Mouse (Mus musculus) heart, embryonic 15.5 days (tissue): ENCODE results near the gene Klrb1f. TPM values are rescaled to one million over a fixed set of nuclear protein-coding genes. Genes with fewer than 3 reads are reported as not detected.

ENCODE experiments used
- ATAC-seq: fragments of 200-750 bp; cut with Nextera tagmentation; replicated peaks from 2 replicates; pipeline ENCODE4 v1.8.0; 2017; ENCODE audit warnings: low read depth, moderate TSS enrichment; ENCODE audit not compliant: insufficient number of reproducible peaks, insufficient read depth, low FRiP score
- H3K27ac ChIP-seq: fragments of 300-500 bp; sonication (generic); 2 replicates; pipeline ENCODE4 v1.5.1; 2015; ENCODE audit warnings: mild to moderate bottlenecking, inconsistent platforms
- H3K27me3 ChIP-seq: fragments of 300-500 bp; sonication (generic); 2 replicates; pipeline ENCODE4 v1.6.1; 2015; ENCODE audit warnings: inconsistent platforms
- H3K36me3 ChIP-seq: fragments of 300-500 bp; sonication (generic); 2 replicates; pipeline ENCODE4 v1.6.1; 2015; ENCODE audit warnings: mild to moderate bottlenecking, inconsistent platforms
- H3K4me1 ChIP-seq: fragments of 300-500 bp; sonication (generic); replicated peaks from 2 replicates; pipeline ENCODE4 v1.6.1; 2015; ENCODE audit warnings: inconsistent platforms
- H3K4me2 ChIP-seq: fragments of 300-500 bp; sonication (generic); 2 replicates; pipeline ENCODE4 v1.6.1; 2015; ENCODE audit warnings: inconsistent platforms, mild to moderate bottlenecking, moderate library complexity
- H3K4me3 ChIP-seq: fragments of 300-500 bp; sonication (generic); 2 replicates; pipeline ENCODE4 v1.5.1; 2015; ENCODE audit warnings: mild to moderate bottlenecking, inconsistent platforms
- H3K9ac ChIP-seq: fragments of 300-500 bp; sonication (generic); 2 replicates; pipeline ENCODE4 v1.6.1; 2015; ENCODE audit warnings: mild to moderate bottlenecking, inconsistent platforms
- H3K9me3 ChIP-seq: fragments of 300-500 bp; sonication (generic); replicated peaks from 2 replicates; pipeline ENCODE4 v1.6.1; 2016; ENCODE audit warnings: inconsistent platforms
- WGBS: fragments of 180-500 bp; shearing (Covaris S2); methylation state at CpG from one replicate; pipeline ENCODE4 v1.1.7; 2015; ENCODE audit warnings: mixed read lengths; 5-methylcytosine and 5-hydroxymethylcytosine counted together
- polyA plus RNA-seq: library from polyadenylated mRNA; unstranded; fragments of >200 nt; fragmentation: Nextera tagmentation; extraction: Ambion mirVana; gene quantifications from 2 replicates; pipeline ENCODE4 v1.2.1, GENCODE M21; 2015

The Klrb1f gene
- polyA plus RNA-seq, 1 experiment from 2014 or later, result 0.14 TPM

DNA sequence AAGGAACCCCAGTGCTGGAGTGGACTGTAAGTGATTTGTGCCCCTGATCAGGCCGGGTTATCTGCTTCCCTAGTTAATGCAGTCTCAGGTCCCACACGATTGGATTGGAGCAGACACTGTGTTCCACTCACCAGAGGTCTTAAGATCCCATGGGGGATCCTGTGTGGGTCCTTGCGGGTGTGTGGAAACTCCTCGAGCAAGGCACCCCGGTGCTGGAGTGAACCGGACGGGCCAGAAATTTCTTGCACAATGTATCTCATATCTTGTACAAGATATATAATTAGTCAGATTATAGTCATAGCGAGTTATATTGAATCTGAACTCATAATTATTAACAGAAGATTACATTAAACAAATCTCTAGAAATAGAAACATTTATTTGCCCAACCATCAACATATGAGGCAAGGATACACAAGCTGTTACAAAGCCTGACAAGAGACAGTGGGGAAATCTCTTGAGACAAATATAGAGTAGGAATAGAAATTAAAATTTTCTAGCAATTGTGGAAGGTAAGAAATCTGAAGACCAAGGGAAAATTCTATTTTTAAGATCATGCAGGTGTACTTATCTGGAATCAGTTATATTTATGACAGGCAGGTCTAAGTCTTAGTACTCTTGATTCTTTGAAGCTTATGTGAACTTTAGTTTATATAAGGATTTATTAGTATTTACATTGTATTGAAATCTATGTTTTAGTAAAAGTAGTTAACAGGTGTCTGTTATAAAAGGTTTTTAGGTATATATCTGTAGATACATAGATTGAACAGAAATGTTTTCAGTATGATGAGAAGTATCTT, 18.1 kb upstream of the Klrb1f start:
- Histone ChIP-seq H3K9me3 (no peaks in the 10 kb centered on the region), H3K4me2 (no peak overlapping the region), H3K4me3 (no peak overlapping the region), H3K27ac (no peak overlapping the region), H3K27me3 (no peaks in the 10 kb centered on the region), H3K9ac (no peak overlapping the region), H3K36me3 (no peaks in the 10 kb centered on the region), H3K4me1 (no peaks in the 10 kb centered on the region)
- ATAC-seq, result no peak
- 78% methylated on average over 8 of the region's 8 CpGs for WGBS

GRCm38 (mm10) chr6:129030175-129030824, 15.4 kb upstream of the Klrb1f start:
- Histone ChIP-seq H3K4me2 (no peak overlapping the region), H3K27ac (no peak overlapping the region), H3K9ac (no peak overlapping the region), H3K36me3 (no peaks in the 10 kb centered on the region), H3K27me3 (no peaks in the 10 kb centered on the region), H3K9me3 (no peaks in the 10 kb centered on the region), H3K4me3 (no peak overlapping the region), H3K4me1 (no peaks in the 10 kb centered on the region)
- ATAC-seq, result no peak
- 55% methylated on average over 6 of the region's 6 CpGs for WGBS

DNA sequence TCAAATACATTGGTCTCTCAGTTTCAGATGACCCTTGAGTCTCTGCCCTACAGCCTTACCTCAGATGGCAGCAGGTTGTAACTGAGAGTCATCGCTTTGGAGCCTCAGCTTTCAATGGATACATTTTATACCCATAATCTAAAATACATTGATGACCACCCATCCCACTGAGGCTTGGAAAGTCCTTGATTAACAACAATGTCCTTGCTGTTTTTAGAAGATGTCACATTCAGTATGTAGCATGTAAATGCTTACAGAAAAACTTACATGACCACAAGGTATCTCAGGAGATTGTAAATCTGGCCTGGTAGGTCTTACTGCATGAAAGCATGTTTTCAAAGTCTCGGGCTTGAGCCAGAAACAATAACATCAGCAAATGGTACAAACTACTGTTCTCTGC, 14.7 kb upstream of the Klrb1f start:
- Histone ChIP-seq H3K9ac (no peak overlapping the region), H3K9me3 (no peaks in the 10 kb centered on the region), H3K27ac (no peak overlapping the region), H3K36me3 (no peaks in the 10 kb centered on the region), H3K4me3 (no peak overlapping the region), H3K4me2 (no peak overlapping the region), H3K4me1 (no peaks in the 10 kb centered on the region), H3K27me3 (no peaks in the 10 kb centered on the region)
- WGBS, result 61% methylated on average over 2 of the region's 2 CpGs
- no peak for ATAC-seq

DNA sequence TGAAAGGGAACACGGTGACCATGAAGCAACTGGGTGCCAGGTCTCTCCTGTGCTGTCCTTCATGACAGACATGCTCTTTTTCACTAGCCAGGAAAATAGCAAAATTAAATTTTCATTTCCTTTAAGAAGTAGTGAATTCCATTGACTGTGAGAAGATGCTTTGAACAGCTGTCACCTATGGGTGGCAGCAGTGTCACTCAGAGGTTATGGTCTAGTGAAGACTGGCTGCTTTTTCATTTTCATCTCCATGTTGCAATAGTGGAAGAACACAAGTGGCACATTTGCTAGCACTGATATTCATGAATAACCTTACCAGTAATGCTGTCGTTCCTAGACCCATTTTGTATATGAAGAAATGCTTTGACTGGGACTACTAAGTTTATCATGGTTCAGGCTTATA, 12.3 kb upstream of the Klrb1f start:
- WGBS, result 73% methylated on average over 2 of the region's 2 CpGs

GRCm38 (mm10) chr6:129035017-129035416, 10.7 kb upstream of the Klrb1f start:
- no peaks in the 10 kb centered on the region for H3K27me3 ChIP-seq
- H3K9ac ChIP-seq, result no peak overlapping the region
- H3K4me1 ChIP-seq, result no peaks in the 10 kb centered on the region
- no peaks in the 10 kb centered on the region for H3K9me3 ChIP-seq
- no peak overlapping the region for H3K27ac ChIP-seq
- no peak overlapping the region for H3K4me2 ChIP-seq
- H3K4me3 ChIP-seq, result no peak overlapping the region
- WGBS, result 56% methylated on average over 2 of the region's 2 CpGs
- no peak for ATAC-seq
- no peaks in the 10 kb centered on the region for H3K36me3 ChIP-seq

More for the DNA sequence above, 12.3 kb upstream of the Klrb1f start:
- Histone ChIP-seq H3K27me3 (no peaks in the 10 kb centered on the region), H3K27ac (no peak overlapping the region), H3K4me2 (no peak overlapping the region), H3K4me3 (no peak overlapping the region), H3K4me1 (no peaks in the 10 kb centered on the region), H3K36me3 (no peaks in the 10 kb centered on the region), H3K9ac (no peak overlapping the region), H3K9me3 (no peaks in the 10 kb centered on the region)
- no peak for ATAC-seq

GRCm38 (mm10) chr6:129036326-129036725, 9.4 kb upstream of the Klrb1f start:
- no peak for ATAC-seq
- Histone ChIP-seq H3K27ac (no peak overlapping the region), H3K27me3 (no peaks in the 10 kb centered on the region), H3K4me3 (no peak overlapping the region), H3K9ac (no peak overlapping the region), H3K4me1 (no peaks in the 10 kb centered on the region), H3K36me3 (no peaks in the 10 kb centered on the region), H3K9me3 (no peaks in the 10 kb centered on the region), H3K4me2 (no peak overlapping the region)

- Histone ChIP-seq H3K4me1 (no peaks in the 10 kb centered on the region), H3K36me3 (no peaks in the 10 kb centered on the region), H3K9me3 (no peaks in the 10 kb centered on the region), H3K27ac (no peak overlapping the region; the same call in 1 of the 2 replicates), H3K4me2 (no peak overlapping the region), H3K4me3 (no peak overlapping the region), H3K9ac (no peak overlapping the region), H3K27me3 (no peaks in the 10 kb centered on the region)
- ATAC-seq, result no peak
- WGBS, result 52% methylated on average over 2 of the region's 2 CpGs
Measured at GRCm38 (mm10) chr6:129036890-129037463, 8.7 kb upstream of the Klrb1f start.

DNA sequence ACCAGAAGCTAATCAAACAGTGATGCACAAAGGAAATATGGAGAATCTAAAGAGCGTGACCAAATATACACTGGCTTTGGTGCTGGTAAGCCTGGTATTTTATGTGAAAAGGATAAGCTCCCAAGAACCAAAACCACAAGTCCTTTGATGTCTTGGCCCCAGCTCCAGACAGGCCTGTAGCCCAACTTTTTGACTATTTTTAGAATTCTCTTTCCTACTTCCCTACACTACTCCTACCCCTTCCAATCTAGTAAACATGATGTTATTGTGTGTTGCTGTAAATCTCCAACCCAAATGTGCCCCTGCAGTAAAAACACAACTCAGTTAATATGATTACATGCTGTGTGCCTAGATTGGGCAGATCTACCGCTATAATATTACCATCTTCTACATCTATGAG, 4.2 kb upstream of the Klrb1f start:
- Histone ChIP-seq H3K27me3 (no peaks in the 10 kb centered on the region), H3K9ac (no peak overlapping the region), H3K27ac (no peak overlapping the region), H3K4me2 (no peak overlapping the region), H3K36me3 (no peaks in the 10 kb centered on the region), H3K4me3 (no peak overlapping the region), H3K9me3 (no peaks in the 10 kb centered on the region), H3K4me1 (no peaks in the 10 kb centered on the region)
- no peak for ATAC-seq
- 87% methylated on average over 2 of the region's 2 CpGs for whole genome bisulfite sequencing

DNA sequence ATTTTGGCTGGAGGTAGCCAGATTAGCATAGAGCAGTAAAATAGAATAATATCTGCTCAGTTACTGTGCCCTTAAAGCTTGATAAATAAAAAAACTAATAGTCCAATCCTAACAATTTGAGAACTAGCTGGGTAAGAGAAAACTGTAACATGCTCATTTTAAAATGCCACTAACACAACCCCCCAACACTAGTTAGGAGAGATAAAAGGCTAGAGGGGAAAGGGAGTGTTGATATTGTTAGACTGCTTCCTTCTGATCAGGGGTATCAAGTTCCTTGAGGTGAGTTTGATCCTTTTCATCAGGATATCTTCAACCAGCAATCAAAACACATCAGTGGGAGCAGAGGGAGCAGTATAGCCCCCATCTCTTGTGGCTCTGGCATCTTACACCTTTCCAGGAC, 3.2 kb upstream of the Klrb1f start:
- no peaks in the 10 kb centered on the region for H3K27me3 ChIP-seq

GRCm38 (mm10) chr6:129048381-129048780, 2.7 kb downstream of the Klrb1f start:
- no peaks in the 10 kb centered on the region for H3K9me3 ChIP-seq
- no peaks in the 10 kb centered on the region for H3K36me3 ChIP-seq
- H3K27me3 ChIP-seq, result no peaks in the 10 kb centered on the region
- no peak for ATAC-seq
- 37% methylated on average over 4 of the region's 4 CpGs for WGBS
- 0 out of 2 replicates have a peak, but pooled peaks cover 4% of the 10 kb centered on the region for H3K4me1 ChIP-seq
- H3K27ac ChIP-seq, result no peak overlapping the region
- H3K9ac ChIP-seq, result no peak overlapping the region
- peak overlapping the region; percentile 53; the same call in 1 of the 2 replicates for H3K4me3 ChIP-seq
- peak overlapping the region; percentile 68 for H3K4me2 ChIP-seq

More for the DNA sequence above, 3.2 kb upstream of the Klrb1f start:
- Histone ChIP-seq H3K9ac (no peak overlapping the region), H3K27ac (no peak overlapping the region), H3K4me3 (no peak overlapping the region), H3K9me3 (no peaks in the 10 kb centered on the region), H3K36me3 (no peaks in the 10 kb centered on the region), H3K4me2 (no peak overlapping the region), H3K4me1 (no peaks in the 10 kb centered on the region)
- ATAC-seq, result no peak

- Histone ChIP-seq H3K27me3 (no peaks in the 10 kb centered on the region), H3K9ac (peak overlapping the region; percentile 48), H3K36me3 (no peaks in the 10 kb centered on the region), H3K27ac (peak overlapping the region; percentile 6; the same call in 1 of the 2 replicates), H3K4me1 (0 out of 2 replicates have a peak, but pooled peaks cover 4% of the 10 kb centered on the region), H3K4me3 (peak overlapping the region; percentile 53), H3K4me2 (peak overlapping the region; percentile 68), H3K9me3 (no peaks in the 10 kb centered on the region)
- WGBS, result 3% methylated on average over 13 of the region's 13 CpGs
- peak; percentile 91 for ATAC-seq
Measured at GRCm38 (mm10) chr6:129048857-129049473, 3.3 kb downstream of the Klrb1f start.
